Mouse (Mus musculus) heart, adult 2 months (tissue): ENCODE results near the gene Tmem53.

ENCODE experiments used
- CTCF ChIP-seq: fragments of 200-600 bp; IDR thresholded peaks from 2 replicates; pipeline ENCODE4 v1.8.1; 2022; ENCODE audit warnings: antibody characterized with exemption, mild to moderate bottlenecking, moderate library complexity
- POLR2A ChIP-seq: fragments of 200-500 bp; IDR thresholded peaks from 2 replicates; pipeline ENCODE4 v1.6.1; 2011; ENCODE audit warnings: mild to moderate bottlenecking, low read depth, low read length, control low read depth; ENCODE audit not compliant: insufficient read depth

- TF ChIP-seq CTCF (no peak), POLR2A (no peak)
Measured at GRCm38 (mm10) chr4:117220741-117221515, 30.8 kb upstream of the Tmem53 start.
